Mouse (Mus musculus): ENCODE results near the gene Lclat1. TPM values are rescaled to one million over a fixed set of nuclear protein-coding genes. Genes with fewer than 3 reads are reported as not detected.
"Not testable (repeated sequence)": the region's sequence is repeated elsewhere in the genome, so short reads cannot be mapped to it uniquely, and the experiment has no call there.

Gene Lclat1
- total RNA-seq, 2 experiments from 2014 or later, result 34.5 to 35.1 TPM

DNA sequence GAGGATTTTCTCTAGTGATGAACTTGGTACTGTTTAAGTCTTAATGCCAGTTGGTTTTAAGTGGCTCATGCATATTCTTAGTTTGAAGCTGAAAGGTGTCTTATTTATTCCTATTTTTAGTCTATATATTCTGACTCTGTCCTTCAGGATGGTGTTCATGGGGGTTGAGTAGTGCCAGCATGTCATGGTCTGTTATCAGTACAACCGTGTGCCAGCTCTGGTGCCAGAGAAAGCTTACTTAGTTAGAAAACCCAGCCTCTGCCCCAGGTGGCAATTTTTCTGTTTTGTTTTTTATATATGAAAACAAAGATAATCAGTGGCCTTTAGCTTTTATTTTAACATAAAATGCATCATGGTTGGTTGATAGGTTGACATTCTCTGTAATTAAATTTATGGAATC lies 126.2 kb downstream of the Lclat1 start:
- DNase-seq (ENCODE audit: low spot score in 2 of 2), result no peak

DNA sequence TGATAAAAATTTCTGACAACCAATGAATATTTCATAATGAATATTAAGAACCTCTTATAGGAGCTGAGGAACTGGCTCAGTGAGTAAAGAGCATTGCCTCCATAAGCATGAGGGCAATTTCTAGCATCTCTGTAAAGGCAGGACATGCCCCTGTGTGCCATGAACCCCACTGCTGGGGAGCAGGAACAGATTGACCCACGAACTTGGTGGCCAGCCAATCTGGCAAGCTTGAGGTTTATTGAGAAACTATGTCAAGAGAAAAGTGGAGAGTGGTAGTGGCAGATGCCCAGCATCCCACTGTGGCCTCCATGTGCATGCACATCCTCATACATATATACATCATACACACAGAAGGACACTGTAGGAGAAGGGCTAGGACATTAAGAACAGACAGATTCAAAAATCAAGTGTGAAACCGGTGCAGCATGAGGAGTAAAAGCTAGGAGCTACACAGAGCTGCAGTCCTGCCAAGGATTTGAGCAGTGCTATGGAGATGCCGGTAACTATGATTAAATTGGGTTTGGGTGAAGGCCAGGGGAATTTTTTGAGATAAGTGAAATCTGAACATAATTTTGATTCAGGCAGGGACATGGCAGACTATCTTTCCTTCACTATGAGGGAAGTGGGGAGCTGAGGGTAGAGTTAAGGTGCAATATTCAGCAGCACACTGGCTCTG lies 129.5 kb downstream of the Lclat1 start:
- peak; percentile 44 to 64 for DNase-seq (ENCODE audit: low spot score in 2 of 2)

DNA sequence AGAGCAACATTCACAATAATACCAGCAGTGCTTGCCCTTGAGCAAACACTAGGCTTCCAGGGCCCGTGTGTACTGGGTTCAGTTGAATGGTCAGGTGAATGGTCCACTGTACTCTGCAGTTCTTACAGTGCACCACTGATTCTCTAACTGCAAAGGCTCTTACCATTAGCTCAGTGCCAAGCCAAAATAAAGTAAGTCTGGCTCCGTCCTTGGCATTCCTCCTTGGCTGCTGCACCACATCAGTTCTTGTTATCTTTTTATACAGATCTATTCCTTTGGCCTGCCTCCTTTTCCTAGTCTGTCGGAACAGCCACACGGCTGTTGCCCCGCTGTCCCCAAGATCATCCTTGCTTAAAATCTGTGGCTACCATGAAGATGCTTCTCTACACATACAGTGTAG lies 130.7 kb downstream of the Lclat1 start:
- no peak for DNase-seq (ENCODE audit: low spot score in 2 of 2)

DNA sequence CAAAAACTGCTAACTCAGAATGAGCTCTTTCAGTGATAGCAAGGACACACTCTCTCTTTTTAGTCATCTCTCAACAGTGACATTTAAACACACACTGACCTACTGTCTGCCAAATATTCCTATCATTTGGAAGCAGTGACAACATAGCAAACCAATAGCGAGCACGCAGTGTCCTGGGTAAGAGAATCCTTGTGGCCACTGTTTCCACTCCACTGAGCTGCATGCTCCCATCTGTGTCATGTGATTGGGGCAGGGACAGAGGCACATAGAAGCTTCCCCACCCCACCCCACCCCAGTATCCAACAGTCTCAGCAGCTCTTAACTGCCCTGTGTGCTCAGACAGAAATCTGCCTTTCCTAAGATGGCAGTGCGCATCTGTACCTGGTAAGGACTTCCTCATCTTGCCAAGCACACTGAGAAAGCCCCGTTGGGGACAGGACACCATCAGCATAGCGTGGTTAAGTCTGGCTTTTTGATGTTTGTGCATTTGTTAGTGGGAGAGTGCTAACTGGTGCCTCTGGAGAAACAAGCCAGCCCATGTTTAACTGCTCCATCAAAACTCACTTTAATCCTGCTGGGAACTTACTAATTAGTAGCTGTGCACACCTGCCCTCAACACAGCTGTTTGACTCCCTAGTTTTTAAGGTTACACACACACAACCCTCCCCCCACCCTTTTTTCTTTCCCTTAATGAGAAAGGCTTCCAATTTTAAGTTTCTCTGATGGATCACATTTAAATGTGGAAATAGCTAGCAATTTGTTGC lies 133.5 kb downstream of the Lclat1 start:
- DNase-seq (ENCODE audit: low spot score in 2 of 2), result no peak

DNA sequence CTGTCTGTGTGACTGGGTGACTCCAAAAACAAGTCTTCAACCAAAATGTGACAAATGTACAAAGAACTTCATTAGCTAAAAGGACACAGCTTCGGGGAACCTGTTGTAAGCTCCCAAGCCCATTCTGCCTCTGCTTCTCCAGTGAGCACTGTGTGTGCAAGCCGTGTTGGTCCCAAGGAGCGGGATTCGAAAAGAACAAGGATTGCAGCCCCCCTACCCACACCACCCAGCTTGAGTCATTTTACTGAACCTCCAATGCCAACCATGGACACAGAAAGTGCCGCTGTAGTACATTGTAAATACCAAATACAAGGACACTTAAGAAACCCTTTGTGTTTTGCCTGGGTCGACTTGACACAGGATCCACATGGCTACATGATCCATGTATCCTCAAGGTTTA lies 135.9 kb downstream of the Lclat1 start:
- no peak for DNase-seq (ENCODE audit: low spot score in 2 of 2)

DNA sequence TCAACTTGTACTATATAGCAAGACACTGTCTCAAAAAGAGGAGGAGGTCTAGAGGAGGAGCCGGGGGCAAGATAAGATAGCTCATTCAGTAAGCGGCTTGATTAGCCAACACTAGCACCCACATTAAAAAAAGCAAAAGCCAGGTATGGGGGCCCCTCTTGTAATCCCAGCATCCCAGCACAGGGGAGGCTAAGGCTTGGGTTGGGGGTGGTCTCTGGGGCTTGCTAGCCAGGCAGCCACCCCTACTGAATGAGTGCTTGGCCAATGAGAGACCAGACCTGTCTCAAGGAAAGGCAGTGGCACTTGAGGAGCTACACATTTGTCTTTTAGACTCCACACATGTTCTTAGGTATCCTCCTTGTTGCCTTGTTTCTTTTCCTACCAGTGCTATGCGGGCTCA lies 136.8 kb downstream of the Lclat1 start:
- DNase-seq (ENCODE audit: low spot score in 2 of 2), result no peak

DNA sequence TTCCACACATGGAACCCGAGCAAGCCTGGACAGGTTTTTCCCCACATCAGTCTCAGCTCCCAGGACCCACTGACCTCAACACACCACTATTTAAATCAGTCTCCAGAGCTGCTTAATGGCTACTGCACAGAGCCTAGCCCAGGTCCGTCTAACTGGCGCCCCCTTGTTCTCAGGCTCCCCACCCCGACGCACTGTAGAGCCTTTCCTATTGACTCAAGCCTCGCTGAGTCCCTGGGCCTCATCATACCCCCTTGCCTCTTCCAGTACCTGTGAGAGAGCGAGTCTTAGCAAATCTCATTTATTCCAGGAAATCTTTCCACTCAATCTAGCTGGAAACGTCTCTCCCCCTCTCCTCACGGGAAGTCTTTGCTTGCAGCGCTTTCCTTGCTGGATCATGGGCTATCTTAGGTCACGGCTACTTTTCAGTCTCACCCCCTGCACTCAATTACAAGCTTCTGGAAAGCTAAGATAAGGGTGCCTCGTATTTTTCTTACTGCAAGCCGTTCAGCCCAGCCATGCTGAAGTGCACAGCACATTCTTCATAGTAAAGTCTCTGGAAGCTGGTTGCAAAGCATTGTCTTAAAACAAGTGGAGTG lies 137.4 kb downstream of the Lclat1 start:
- no peak for DNase-seq (ENCODE audit: low spot score in 2 of 2)

DNA sequence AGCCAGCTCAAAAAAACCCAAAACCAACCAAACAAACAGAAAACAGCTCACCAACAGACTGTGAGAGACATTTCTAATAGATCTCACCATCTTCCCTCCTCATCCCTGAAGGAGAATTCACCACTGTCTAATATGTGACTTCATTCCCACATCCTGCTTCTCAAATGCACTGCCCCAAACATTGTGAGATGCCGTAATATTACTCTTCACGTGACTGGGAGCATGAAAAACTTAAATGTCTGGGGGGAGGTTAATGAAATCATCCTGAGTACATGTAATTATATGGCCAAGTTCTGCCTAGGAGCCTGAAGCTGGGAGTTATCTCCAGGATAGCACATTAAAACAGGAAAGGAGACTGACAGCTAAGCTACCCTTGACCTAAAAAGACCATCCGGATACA lies 138.3 kb downstream of the Lclat1 start:
- no peak for DNase-seq (ENCODE audit: low spot score in 2 of 2)

DNA sequence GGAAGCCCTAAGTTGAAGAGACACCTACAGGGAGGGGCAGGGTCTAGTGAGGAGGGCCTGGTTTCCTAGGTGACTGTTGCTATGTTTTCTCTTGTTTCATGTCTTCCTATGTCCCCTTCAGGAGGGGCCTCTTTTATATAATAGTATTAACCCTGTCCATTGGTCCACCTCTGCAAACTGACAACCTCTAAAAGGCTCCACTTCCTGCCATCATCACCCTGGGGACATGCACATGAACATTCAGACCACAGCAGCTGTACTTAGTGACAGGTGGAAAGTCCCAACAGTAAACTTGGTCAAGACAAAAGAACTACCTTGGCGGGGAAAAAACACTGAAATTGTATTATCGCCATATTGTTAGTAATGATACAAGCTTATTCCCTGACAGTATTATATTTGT lies 139.1 kb downstream of the Lclat1 start:
- no peak for DNase-seq (ENCODE audit: low spot score in 2 of 2)

DNA sequence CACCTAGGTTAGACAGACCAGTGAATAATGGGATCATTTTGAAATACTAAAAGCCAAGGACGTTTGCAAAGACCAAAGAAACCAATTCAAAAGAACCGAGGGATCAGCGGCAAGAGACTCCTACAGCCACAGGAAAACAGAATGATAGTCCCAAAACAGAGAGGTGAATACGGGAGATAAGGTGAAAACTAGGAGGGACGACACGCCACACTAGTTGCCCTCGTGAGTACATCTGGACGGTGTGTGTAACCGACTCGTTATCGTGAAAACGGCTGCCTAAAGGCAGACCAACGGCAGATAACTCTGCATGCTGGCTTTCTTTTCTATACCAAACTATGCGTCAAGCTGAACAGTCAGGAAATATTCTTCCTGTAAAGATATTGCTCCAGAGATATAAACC lies 140.0 kb downstream of the Lclat1 start:
- no peak for DNase-seq (ENCODE audit: low spot score in 2 of 2)

DNA sequence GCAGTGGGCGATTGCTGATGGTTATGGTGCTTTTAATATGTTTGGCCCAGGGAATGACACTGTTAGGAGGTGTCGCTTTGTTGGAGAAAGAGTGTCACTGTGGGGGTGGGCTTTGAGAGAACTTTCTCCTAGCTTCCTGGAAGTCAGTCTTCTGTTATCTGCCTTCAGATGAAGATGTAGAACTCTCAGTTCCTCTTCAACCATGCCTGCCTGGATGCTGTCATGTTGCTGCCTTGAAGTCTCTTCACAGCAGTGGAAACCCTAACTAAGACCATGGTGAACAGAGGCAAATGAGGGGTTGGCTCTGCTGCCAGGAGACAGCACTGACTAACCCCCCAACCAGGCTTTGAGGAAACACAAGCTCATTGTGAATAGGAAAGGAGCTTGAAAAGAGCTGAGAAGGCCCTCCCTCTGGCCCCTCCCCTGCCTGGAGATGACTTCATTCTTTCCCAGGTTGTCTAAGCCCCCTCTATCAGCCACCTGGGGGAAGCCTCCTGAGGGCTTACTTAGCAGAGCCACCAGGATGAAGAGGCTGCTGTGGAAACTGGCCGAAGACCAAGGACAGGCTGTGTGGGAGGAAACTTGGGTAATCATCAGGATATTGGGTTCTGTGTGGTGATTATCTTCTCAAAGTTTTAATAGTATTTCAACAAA lies 142.8 kb downstream of the Lclat1 start:
- no peak for DNase-seq (ENCODE audit: low spot score in 2 of 2)

DNA sequence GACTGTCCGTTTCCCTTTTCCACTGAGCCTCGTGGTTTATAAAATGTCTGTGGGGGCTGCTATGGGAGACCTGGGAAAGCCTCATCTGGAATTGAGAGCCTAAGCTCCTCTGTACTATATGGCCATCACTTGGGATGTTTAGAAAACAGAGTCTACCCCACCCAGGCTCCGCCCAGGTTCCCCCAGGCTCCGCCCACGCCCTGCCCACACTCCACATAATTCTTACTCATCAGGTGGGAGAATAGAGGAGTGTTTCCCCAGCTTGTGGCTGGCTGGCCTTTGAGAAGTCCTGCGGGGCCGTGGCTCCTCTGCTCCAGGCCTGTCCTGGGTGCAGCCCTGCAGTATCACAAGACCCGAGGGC lies 143.3 kb downstream of the Lclat1 start:
- DNase-seq (ENCODE audit: low spot score in 2 of 2), result no peak

DNA sequence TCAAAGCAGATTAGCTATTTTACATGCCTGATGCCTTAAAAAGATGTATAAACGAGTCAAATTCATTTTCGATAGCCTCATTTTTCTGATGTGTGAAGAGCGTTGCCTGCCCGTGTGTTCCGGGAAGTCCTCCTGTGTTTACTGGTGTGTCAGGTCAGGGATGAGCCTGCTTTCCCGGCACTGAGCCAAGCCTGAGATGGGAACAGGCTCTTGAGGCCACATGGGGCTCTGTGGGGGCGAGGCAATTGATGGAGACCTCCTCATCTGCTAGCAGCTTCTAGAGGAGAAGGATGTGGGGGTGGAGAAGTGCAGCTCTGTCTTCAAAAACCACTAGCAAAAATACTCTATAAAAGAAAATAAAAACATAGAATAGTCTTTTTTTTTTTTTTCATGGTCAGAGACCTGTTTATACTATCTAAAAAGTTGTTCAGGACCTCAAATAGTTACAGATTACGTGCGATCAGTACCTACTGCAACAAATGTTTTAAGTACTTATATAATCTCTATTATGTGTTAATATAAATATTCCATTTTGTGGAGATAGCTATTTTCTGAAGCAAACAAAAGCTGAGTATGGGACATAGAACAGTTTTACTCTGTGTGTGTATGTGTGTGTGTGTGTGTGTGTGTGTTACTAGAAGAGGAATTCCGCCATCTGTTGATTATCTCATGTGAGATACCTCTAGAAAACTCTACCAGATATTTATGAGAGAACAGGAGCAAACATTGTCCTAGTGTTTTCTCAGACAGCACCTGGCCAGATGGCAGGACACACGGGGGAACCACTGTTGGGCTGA lies 144.2 kb downstream of the Lclat1 start:
- DNase-seq (ENCODE audit: low spot score in 2 of 2), result no peak

DNA sequence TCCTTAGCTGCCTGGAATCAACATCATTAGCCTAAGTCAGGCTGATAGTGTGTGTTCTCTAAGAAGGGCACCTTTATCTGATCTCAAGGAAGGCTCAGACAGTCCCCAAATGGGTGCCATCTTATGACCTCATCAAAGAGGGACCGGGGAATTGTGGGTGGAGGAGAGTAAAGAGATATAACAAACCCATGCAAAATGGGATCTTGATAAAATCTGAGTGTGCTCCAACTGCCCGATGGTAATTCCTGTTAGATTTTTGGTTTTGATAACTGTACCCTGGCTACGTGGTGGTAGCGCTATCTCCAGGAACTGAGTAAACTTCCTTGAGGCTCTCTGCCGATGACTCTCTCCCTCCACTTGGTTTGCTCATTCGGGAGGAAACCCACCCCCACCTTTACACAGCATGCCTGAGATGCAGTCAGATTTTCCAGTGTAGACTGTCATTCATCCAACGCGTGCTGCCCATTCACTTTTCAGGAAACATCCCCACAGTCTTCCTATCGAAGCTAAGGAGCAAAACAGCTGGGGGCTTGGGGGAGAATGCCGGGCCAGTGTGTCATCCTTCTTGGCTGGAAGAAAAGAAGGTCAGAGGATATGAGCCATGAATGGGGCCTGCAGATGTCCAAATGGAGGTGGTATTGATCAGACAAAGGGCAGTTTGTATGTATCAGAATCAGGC lies 145.6 kb downstream of the Lclat1 start:
- no peak for DNase-seq (ENCODE audit: low spot score in 2 of 2)

DNA sequence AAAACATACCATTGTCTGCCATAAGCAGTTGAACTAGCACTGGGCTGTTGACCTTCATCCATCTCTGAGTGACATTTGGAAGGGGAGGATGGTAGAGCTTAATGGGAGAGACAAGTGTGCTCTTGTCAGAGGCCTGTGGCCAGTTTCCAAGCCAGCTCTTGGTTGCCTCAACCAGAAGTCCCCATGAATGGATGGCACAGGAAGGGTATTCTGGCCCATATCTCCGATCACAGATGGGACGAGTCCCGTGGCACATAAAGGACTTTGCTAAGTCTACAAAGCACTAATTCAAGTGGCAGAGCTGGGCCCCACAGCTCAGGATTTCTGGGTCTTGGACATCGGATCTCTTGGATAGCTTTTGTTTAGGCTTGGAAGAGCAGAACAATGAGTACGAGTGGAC lies 148.0 kb downstream of the Lclat1 start:
- DNase-seq (ENCODE audit: low spot score in 2 of 2), result no peak

DNA sequence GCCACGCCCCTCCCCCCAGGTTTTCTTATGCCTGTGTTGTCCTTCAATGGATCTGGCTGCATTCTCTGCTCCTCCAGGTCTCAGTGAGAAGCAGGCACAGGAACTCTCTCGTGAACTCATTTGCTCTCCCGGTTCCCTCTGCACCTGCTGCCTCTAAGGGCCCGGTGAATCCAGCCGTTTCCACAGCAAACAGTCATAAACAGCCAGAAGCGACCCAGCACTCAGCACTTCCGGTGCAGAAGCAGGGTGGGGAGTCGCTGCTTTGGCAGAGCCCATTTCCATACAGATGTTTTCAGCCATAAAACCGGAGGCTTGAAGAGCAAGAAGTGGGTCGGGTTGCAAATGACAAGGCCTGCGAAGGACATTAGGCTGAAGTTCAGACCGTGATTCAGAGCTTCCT lies 150.8 kb downstream of the Lclat1 start:
- no peak for DNase-seq (ENCODE audit: low spot score in 2 of 2)

DNA sequence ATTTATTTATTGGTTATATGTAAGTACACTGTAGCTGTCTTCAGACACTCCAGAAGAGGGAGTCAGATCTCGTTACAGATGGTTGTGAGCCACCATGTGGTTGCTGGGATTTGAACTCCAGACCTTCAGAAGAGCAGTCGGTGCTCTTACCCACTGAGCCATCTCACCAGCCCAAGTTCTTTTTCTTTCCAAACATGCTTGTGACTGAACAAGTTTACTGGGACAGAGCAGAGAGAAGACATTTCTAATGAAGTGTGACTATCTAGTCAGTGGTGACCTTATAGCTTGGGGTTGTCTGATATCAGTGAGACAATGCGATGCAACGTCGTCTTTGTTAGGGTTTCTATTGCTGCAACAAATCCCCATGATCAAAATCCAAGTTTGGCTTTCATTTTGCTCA lies 151.5 kb downstream of the Lclat1 start:
- not testable (repeated sequence) for DNase-seq (ENCODE audit: low spot score in 2 of 2)

DNA sequence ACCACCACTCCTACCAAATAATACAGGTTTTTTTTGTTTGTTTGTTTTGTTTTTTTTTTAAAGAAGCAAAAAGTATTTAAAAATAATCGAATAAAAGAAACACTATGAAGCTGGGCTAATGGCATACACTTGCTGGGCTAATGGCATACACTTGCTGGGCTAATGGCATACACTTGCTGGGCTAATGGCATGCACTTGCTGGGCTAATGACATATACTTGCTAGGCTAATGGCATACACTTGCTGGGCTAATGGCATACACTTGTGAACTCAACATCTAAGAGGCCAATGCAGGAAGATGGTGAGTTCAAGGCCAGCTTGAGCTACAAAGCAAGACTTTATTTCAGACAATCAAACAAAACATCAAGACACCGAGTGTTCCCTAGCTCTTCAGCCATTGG lies 154.8 kb downstream of the Lclat1 start:
- no peak for DNase-seq (ENCODE audit: low spot score in 2 of 2)

DNA sequence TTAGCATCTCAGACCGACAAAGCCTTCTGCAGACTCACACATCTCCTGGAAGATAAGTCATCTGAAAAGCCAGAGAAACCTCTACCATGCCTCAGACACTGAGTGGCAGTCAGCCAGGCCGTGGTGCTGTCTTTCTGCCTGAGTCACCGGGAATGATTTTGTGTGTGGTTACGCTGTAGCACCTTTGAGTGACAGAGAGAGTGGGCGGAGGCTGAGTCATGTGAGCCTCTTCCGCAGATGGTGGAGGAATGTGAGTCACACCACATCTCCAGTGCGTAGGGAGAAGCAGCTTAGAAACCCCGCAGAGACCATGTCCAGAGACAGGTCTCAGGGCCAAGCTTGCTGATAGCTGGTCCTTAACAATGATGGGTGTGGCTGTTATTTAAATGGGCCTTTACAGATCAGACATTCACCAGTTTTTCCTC lies 155.3 kb downstream of the Lclat1 start:
- DNase-seq (ENCODE audit: low spot score in 2 of 2), result peak; percentile 76 to 87

DNA sequence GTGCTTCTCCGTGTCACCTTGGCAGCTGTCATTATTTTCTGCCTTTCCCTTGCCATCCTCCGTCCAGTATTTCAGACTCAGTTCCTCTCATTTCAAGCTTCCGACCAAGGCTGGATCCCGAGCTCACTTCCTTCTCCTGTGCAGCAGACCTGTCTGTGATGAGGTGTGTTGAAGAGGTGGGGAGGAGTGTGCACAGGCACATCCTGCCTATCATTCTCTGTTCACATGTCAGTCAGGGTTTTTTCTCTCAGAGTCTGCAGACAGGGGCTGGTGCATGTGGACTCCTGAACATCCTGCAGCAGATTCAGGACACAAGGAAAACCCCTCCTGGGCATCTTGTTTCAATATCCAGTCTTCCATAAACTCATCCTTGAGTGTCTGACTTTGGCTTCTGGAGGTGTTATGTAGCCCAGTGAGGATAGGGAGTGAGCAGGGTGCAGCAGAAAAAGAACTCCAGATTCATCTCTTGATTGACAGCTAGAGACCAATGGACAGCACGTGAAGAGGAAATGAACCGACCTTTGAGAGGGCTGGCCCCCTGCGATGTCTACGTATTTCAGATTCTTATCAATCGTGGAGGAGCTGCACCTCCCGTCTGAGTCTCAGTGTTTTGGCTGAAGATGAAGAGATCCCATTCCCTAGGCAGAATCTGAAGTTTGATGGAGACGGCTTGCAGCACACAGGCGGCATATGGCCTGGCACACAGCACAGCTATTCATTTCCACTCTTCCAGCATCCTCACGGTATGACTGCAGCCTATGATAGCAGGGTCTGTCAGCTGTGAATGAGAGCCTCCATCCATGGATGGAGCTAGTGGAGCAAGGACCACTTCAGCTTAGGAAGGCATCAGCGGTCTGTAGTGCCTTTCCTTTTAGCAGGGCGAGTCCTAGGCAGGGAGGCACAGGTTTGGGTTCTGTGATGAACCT lies 163.3 kb downstream of the Lclat1 start:
- DNase-seq (ENCODE audit: low spot score in 2 of 2), result peak; percentile 28 to 64
